Mouse (Mus musculus): ENCODE data around the gene Gli1. TPM values are rescaled to one million over a fixed set of nuclear protein-coding genes. Genes with fewer than 3 reads are reported as not detected.

Gene Gli1
- polyA plus RNA-seq, 1 experiment from 2014 or later: 2.0 TPM

DNA sequence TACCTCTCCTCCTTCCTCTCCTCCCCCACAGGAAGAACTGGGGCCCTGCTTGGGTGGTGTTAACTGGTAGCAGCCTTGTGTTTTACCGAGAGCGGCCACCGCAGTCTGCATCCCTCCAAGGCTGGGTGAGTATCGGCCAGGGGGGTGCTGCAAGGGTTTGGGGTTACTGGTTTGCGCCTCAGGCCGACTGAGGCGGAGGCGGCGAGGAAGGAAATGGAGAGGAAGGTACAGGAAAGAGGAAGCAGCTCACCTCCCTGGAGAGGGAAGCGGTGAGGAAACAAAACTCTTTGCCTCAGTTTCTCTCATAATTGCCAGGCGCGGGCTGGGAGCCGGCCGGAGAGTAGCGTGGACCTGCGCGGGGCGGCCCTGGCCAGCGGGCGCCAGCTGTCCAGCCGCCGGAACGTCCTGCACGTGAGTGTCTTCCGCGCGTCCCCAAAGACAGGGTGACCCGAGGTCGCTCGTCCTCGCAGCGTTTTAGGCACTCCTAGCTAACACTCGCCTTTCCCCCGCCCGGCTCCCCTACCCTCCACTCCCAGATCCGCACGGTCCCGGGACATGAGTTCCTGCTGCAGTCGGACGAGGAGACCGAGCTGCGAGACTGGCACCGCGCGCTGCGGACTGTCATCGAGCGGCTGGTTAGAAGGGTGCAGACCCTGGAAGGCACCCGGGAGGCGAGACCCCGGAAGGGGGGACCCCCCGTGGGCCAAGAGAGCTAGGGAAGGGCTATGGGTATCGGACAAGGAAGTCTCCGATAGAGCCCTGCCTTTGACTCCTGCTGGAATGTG lies 15.6 kb downstream of the Gli1 start:
- Histone ChIP-seq H3K4me3 (ENCODE audit: low read depth, low read length) (peak overlapping the region; percentile 52), H3K4me2 (replicated peaks; ENCODE audit: low read depth) (peak overlapping the region; percentile 94), H3K27ac (ENCODE audit: low read depth, low read length) (no peak overlapping the region), H3K9me3 (ENCODE audit: control insufficient read depth) (no peaks in the 10 kb centered on the region), H3K4me1 (replicated peaks; ENCODE audit: control insufficient read depth, insufficient read depth, low read length) (0 out of 2 replicates have a peak, but pooled peaks cover 4% of the 10 kb centered on the region), H3K9ac (ENCODE audit: low read depth, low read length) (peak overlapping the region; percentile 50), H3K36me3 (ENCODE audit: control insufficient read depth, insufficient read depth) (no peaks in the 10 kb centered on the region; the same call in 1 of the 2 replicates), H3K27me3 (replicated peaks; ENCODE audit: control insufficient read depth, insufficient read depth, low read length) (0 out of 2 replicates have a peak, but pooled peaks cover 3% of the 10 kb centered on the region)
- ATAC-seq: peak; percentile 51
- TF ChIP-seq CTCF (IDR thresholded peaks at IDR 0.05; ENCODE audit: low read depth): no peak
- WGBS: 2% methylated on average over 54 of the region's 54 CpGs

DNA sequence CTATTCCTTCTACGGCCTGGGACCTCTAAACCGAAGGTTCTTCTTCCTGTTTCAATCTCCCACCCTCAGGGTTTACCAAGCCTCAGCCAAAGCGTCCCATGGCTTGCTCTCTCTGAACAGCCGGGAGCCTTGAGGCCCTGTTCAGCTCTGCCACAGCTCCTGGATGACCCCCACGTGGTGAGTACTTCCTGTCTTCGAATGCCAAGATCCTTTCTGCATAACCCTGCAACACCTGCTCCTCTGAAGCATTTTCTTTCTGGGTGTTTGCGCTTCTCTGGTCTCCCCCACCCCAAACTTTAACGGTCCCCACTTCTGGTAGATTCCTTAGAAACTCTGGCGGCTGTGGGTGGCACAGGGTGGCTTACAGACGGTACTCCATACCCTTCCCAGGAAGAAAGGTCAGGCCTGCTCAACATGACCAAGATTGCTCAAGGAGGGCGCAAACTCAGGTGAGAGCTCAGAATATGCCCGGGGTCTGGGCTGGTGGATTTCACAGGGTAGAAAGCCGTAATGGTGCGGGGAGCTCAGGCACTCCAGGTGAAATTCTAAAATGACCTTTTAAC lies 16.2 kb downstream of the Gli1 start:
- no peak for TF ChIP-seq CTCF (IDR thresholded peaks at IDR 0.05; ENCODE audit: low read depth)
- no peaks in the 10 kb centered on the region for H3K9me3 ChIP-seq (ENCODE audit: control insufficient read depth)
- H3K36me3 ChIP-seq (ENCODE audit: control insufficient read depth, insufficient read depth): no peaks in the 10 kb centered on the region; the same call in 1 of the 2 replicates
- ATAC-seq: 0 out of 2 replicates have a peak, but pooled peaks have one; percentile 1
- peak overlapping the region; percentile 52 for H3K4me3 ChIP-seq (ENCODE audit: low read depth, low read length)
- no peak overlapping the region for H3K9ac ChIP-seq (ENCODE audit: low read depth, low read length)
- H3K27ac ChIP-seq (ENCODE audit: low read depth, low read length): no peak overlapping the region
- WGBS: 43% methylated on average over 14 of the region's 14 CpGs
- H3K4me1 ChIP-seq (replicated peaks; ENCODE audit: control insufficient read depth, insufficient read depth, low read length): 0 out of 2 replicates have a peak, but pooled peaks cover 4% of the 10 kb centered on the region
- peak overlapping the region; percentile 94 for H3K4me2 ChIP-seq (replicated peaks; ENCODE audit: low read depth)
- H3K27me3 ChIP-seq (replicated peaks; ENCODE audit: control insufficient read depth, insufficient read depth, low read length): 0 out of 2 replicates have a peak, but pooled peaks cover 3% of the 10 kb centered on the region

DNA sequence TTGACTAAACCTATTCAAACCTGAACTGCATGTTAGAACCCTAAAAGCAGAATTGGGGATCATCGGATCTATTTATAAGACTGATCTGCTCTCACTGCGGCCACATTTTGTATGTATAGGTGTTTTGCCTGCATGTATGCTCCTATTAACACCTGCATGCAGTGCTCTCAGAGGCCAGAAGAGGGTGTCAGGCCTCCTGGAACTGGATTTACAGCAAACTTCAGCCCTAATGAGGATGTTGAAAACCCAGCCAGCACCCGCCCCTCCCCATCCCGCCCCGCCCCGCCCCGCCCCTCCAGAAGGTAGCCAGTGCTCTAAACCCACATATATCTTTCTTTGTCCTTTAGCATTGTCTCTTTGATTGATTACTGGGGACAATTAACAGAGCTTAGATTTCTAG lies 17.3 kb downstream of the Gli1 start:
- TF ChIP-seq CTCF (IDR thresholded peaks at IDR 0.05; ENCODE audit: low read depth): peak; percentile 72
- Histone ChIP-seq H3K27ac (ENCODE audit: low read depth, low read length) (no peak overlapping the region), H3K4me2 (replicated peaks; ENCODE audit: low read depth) (no peak overlapping the region), H3K9me3 (ENCODE audit: control insufficient read depth) (no peaks in the 10 kb centered on the region), H3K36me3 (ENCODE audit: control insufficient read depth, insufficient read depth) (no peaks in the 10 kb centered on the region), H3K27me3 (replicated peaks; ENCODE audit: control insufficient read depth, insufficient read depth, low read length) (0 out of 2 replicates have a peak, but pooled peaks cover 3% of the 10 kb centered on the region), H3K4me3 (ENCODE audit: low read depth, low read length) (no peak overlapping the region), H3K4me1 (replicated peaks; ENCODE audit: control insufficient read depth, insufficient read depth, low read length) (0 out of 2 replicates have a peak, but pooled peaks cover 4% of the 10 kb centered on the region), H3K9ac (ENCODE audit: low read depth, low read length) (no peak overlapping the region)
- peak; percentile 49 for ATAC-seq
- WGBS: 10% methylated on average over 7 of the region's 7 CpGs

DNA sequence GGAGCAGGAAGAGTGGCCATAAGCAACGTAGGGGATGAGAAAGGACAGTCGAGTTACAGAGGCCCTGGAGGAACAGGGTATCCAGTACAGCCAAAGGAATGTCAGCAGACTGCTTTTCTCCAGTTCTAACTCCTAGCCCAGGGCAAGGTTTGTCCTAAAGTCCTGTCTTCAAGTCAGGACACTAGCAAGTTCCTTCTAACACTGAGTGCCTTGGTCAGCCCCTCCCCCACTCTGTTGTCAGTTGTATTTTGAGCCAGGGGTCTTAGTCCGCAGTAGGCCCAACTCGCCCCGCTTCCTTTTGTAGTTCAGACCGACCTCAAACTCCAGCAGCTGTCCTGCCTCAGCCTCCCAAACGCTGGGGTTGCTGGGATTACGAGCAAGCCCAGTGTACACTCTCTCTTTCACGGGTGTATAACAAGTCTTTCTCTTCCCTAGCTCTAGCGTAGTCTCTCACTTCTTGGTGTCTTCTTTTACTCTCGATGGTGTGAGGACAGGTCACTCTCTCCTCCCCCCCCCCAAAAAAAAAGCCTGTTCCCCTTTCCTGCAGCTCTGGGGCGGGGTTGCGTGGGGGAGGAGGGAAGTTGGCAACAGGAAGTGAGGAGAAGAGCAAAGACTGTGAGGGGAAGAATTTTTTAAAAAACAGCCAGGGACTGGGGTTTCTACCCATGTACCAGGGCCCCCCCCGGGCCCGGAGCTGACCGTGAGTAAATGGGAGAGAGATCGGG lies 18.5 kb downstream of the Gli1 start:
- Histone ChIP-seq H3K4me2 (replicated peaks; ENCODE audit: low read depth) (no peak overlapping the region), H3K4me1 (replicated peaks; ENCODE audit: control insufficient read depth, insufficient read depth, low read length) (0 out of 2 replicates have a peak, but pooled peaks cover 4% of the 10 kb centered on the region), H3K4me3 (ENCODE audit: low read depth, low read length) (no peak overlapping the region), H3K9ac (ENCODE audit: low read depth, low read length) (no peak overlapping the region), H3K9me3 (ENCODE audit: control insufficient read depth) (no peaks in the 10 kb centered on the region), H3K36me3 (ENCODE audit: control insufficient read depth, insufficient read depth) (no peaks in the 10 kb centered on the region), H3K27ac (ENCODE audit: low read depth, low read length) (no peak overlapping the region), H3K27me3 (replicated peaks; ENCODE audit: control insufficient read depth, insufficient read depth, low read length) (0 out of 2 replicates have a peak, but pooled peaks cover 3% of the 10 kb centered on the region)
- 74% methylated on average over 17 of the region's 17 CpGs for WGBS
- no peak for ATAC-seq
- TF ChIP-seq CTCF (IDR thresholded peaks at IDR 0.05; ENCODE audit: low read depth): no peak

DNA sequence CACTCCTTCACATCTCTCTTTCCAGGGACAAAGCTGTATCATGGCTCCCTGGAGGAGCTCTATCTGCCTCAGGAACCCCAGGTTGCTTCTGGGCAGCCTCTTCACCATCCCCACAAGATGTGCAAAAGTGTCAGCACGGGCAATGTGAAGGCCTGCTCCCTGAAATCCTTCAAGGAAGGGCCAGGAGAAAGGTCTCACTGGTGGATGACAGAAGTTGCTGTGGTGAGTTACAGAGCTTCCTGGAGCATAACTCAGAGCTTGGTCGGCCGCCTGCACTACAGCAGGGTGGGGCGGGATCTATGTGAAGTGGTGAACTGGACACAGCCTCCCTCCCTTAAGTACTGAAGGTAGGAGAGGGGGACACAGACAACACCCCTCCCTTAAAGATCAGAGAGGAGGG lies 19.1 kb downstream of the Gli1 start:
- 0 out of 2 replicates have a peak, but pooled peaks cover 4% of the 10 kb centered on the region for H3K4me1 ChIP-seq (replicated peaks; ENCODE audit: control insufficient read depth, insufficient read depth, low read length)
- no peak overlapping the region for H3K4me3 ChIP-seq (ENCODE audit: low read depth, low read length)
- no peak overlapping the region for H3K9ac ChIP-seq (ENCODE audit: low read depth, low read length)
- WGBS: 50% methylated on average over 4 of the region's 4 CpGs
- no peak for TF ChIP-seq CTCF (IDR thresholded peaks at IDR 0.05; ENCODE audit: low read depth)
- 0 out of 2 replicates have a peak, but pooled peaks cover 3% of the 10 kb centered on the region for H3K27me3 ChIP-seq (replicated peaks; ENCODE audit: control insufficient read depth, insufficient read depth, low read length)
- H3K9me3 ChIP-seq (ENCODE audit: control insufficient read depth): no peaks in the 10 kb centered on the region
- no peak overlapping the region for H3K4me2 ChIP-seq (replicated peaks; ENCODE audit: low read depth)
- no peaks in the 10 kb centered on the region for H3K36me3 ChIP-seq (ENCODE audit: control insufficient read depth, insufficient read depth)
- no peak for ATAC-seq
- H3K27ac ChIP-seq (ENCODE audit: low read depth, low read length): no peak overlapping the region

DNA sequence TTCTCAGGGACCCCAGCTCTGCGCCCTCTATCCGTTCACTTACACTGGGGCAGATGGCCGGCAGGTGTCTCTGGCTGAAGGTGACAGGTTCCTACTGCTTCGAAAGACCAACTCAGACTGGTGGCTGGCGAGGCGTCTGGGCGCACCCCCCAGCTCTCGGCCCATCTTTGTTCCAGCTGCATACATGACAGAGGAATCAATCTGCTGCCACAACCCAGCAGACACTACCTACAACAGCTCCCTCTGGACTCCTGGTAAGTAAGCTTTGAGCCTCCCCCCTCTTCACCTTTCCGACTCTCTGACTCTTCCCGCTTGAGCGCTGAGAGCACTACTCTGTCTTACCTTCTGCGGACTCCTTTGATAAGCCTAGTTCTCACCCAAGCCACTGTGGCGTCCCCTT lies 19.6 kb downstream of the Gli1 start:
- Histone ChIP-seq H3K4me3 (ENCODE audit: low read depth, low read length) (no peak overlapping the region), H3K9me3 (ENCODE audit: control insufficient read depth) (no peaks in the 10 kb centered on the region), H3K27ac (ENCODE audit: low read depth, low read length) (no peak overlapping the region), H3K27me3 (replicated peaks; ENCODE audit: control insufficient read depth, insufficient read depth, low read length) (no peaks in the 10 kb centered on the region), H3K4me1 (replicated peaks; ENCODE audit: control insufficient read depth, insufficient read depth, low read length) (0 out of 2 replicates have a peak, but pooled peaks cover 4% of the 10 kb centered on the region), H3K36me3 (ENCODE audit: control insufficient read depth, insufficient read depth) (no peaks in the 10 kb centered on the region), H3K4me2 (replicated peaks; ENCODE audit: low read depth) (no peak overlapping the region), H3K9ac (ENCODE audit: low read depth, low read length) (no peak overlapping the region)
- no peak for TF ChIP-seq CTCF (IDR thresholded peaks at IDR 0.05; ENCODE audit: low read depth)
- WGBS: 58% methylated on average over 13 of the region's 13 CpGs
- no peak for ATAC-seq

Measured in intestine, postnatal 0 days (tissue).